Mouse (Mus musculus): ENCODE measurements around the gene Slc5a3.
"Not testable (repeated sequence)": the region's sequence is repeated elsewhere in the genome, so short reads cannot be mapped to it uniquely, and the experiment has no call there.

Gene Slc5a3

GRCm38 (mm10) chr16:92064801-92065200, 6.7 kb downstream of the Slc5a3 start:
- no peak for DNase-seq

GRCm38 (mm10) chr16:92070338-92070737, 12.2 kb downstream of the Slc5a3 start:
- DNase-seq: no peak

- no peak for DNase-seq
Observed at GRCm38 (mm10) chr16:92076797-92077196, 18.7 kb downstream of the Slc5a3 start.

GRCm38 (mm10) chr16:92083771-92084453, 25.8 kb downstream of the Slc5a3 start:
- DNase-seq: no peak

GRCm38 (mm10) chr16:92089225-92089624, 31.1 kb downstream of the Slc5a3 start:
- DNase-seq: no peak

GRCm38 (mm10) chr16:92091876-92092275, 33.8 kb downstream of the Slc5a3 start:
- DNase-seq: no peak

GRCm38 (mm10) chr16:92098351-92099051, 40.4 kb downstream of the Slc5a3 start:
- no peak for DNase-seq

GRCm38 (mm10) chr16:92099598-92099997, 41.5 kb downstream of the Slc5a3 start:
- DNase-seq: no peak

GRCm38 (mm10) chr16:92100111-92100510, 42.0 kb downstream of the Slc5a3 start:
- no peak for DNase-seq

- no peak for DNase-seq
Observed at GRCm38 (mm10) chr16:92102115-92102514, 44.0 kb downstream of the Slc5a3 start.

GRCm38 (mm10) chr16:92102931-92103330, 44.8 kb downstream of the Slc5a3 start:
- DNase-seq: not testable (repeated sequence)

GRCm38 (mm10) chr16:92103572-92104331, 45.6 kb downstream of the Slc5a3 start:
- peak in 1 of 2 experiments; percentile 51 for DNase-seq

- DNase-seq: no peak
Observed at GRCm38 (mm10) chr16:92104332-92104590, 46.1 kb downstream of the Slc5a3 start.

GRCm38 (mm10) chr16:92104951-92105350, 46.8 kb downstream of the Slc5a3 start:
- no peak for DNase-seq

- no peak for DNase-seq
Observed at GRCm38 (mm10) chr16:92105631-92106030, 47.5 kb downstream of the Slc5a3 start.

- DNase-seq: no peak
Observed at GRCm38 (mm10) chr16:92107346-92107745, 49.2 kb downstream of the Slc5a3 start.

GRCm38 (mm10) chr16:92114706-92115241, 56.7 kb downstream of the Slc5a3 start:
- peak; percentile 56 to 66 for DNase-seq

- peak; percentile 42 to 48 for DNase-seq
Observed at GRCm38 (mm10) chr16:92115611-92116421, 57.7 kb downstream of the Slc5a3 start.

GRCm38 (mm10) chr16:92117337-92118209, 59.5 kb downstream of the Slc5a3 start:
- DNase-seq: no peak

- no peak for DNase-seq
Observed at GRCm38 (mm10) chr16:92119013-92119515, 60.9 kb downstream of the Slc5a3 start.

- DNase-seq: no peak
Observed at GRCm38 (mm10) chr16:92120899-92121531, 62.9 kb downstream of the Slc5a3 start.

Data from kidney, postnatal 4 days (tissue).